Mouse (Mus musculus): ENCODE data around the gene Fhad1. TPM values are rescaled to one million over a fixed set of nuclear protein-coding genes. Genes with fewer than 3 reads are reported as not detected.

The Fhad1 gene
- polyA plus RNA-seq, 1 experiment from 2014 or later = 1.2 TPM

DNA sequence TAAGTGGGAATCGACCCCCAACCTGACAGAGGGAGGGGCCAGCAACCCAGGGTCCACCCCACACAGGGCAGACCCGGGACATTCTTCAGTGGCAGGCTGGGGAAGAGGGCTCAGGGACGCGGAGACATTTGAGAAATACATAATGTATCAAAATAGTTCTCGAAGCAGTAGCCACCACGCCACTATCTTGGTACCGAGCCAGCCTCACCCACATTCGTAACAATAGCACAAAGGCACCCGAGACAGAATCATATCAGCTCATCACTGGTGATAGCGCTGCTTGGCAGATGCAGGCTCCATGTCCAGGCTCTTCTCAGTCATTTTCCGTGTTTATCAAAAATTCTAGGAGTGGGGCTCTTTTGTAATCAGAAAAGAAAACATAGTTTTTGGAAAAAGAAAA lies 90.9 kb downstream of the Fhad1 start:
- 74% methylated on average over 11 of the region's 11 CpGs for whole genome bisulfite sequencing
- Histone ChIP-seq H3K9me3 (ENCODE audit: control insufficient read depth) (no peaks in the 10 kb centered on the region), H3K27me3 (replicated peaks; ENCODE audit: control insufficient read depth, insufficient read depth, low read length) (no peaks in the 10 kb centered on the region), H3K9ac (ENCODE audit: low read depth, low read length) (no peak overlapping the region), H3K4me1 (replicated peaks; ENCODE audit: control insufficient read depth, insufficient read depth, low read length) (no peaks in the 10 kb centered on the region), H3K4me2 (replicated peaks; ENCODE audit: low read depth) (no peak overlapping the region), H3K27ac (ENCODE audit: low read depth, low read length) (no peak overlapping the region), H3K36me3 (ENCODE audit: control insufficient read depth, insufficient read depth) (no peaks in the 10 kb centered on the region), H3K4me3 (ENCODE audit: low read depth, low read length) (no peak overlapping the region)
- TF ChIP-seq CTCF (IDR thresholded peaks at IDR 0.05; ENCODE audit: low read depth) = no peak
- ATAC-seq = no peak

DNA sequence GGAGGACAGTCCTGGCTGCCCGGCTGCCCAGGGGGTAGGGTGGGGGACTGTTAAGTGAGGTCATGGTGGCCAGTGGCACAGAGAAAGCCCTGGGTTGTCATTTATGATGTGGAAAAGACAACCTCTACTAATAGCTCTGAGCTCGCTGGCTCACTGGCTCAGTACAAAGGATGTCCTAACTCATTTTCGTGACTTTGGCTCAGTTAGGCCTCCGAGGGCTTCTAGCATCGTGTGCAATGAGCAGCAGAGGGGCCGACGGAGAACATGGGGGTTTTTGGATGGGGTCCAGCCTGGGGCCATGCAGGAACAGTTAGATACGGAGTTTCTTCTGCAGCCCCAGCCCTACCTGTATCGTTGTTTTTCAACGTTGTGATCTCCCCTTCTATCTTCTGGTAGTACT lies 94.5 kb downstream of the Fhad1 start:
- H3K4me1 ChIP-seq (replicated peaks; ENCODE audit: control insufficient read depth, insufficient read depth, low read length) = no peaks in the 10 kb centered on the region
- H3K9ac ChIP-seq (ENCODE audit: low read depth, low read length) = no peak overlapping the region
- H3K27ac ChIP-seq (ENCODE audit: low read depth, low read length) = no peak overlapping the region
- H3K9me3 ChIP-seq (ENCODE audit: control insufficient read depth) = no peaks in the 10 kb centered on the region
- no peak for ATAC-seq
- no peaks in the 10 kb centered on the region for H3K27me3 ChIP-seq (replicated peaks; ENCODE audit: control insufficient read depth, insufficient read depth, low read length)
- no peak for TF ChIP-seq CTCF (IDR thresholded peaks at IDR 0.05; ENCODE audit: low read depth)
- 90% methylated on average over 10 of the region's 10 CpGs for whole genome bisulfite sequencing
- no peaks in the 10 kb centered on the region for H3K36me3 ChIP-seq (ENCODE audit: control insufficient read depth, insufficient read depth)
- no peak overlapping the region for H3K4me2 ChIP-seq (replicated peaks; ENCODE audit: low read depth)
- H3K4me3 ChIP-seq (ENCODE audit: low read depth, low read length) = no peak overlapping the region

DNA sequence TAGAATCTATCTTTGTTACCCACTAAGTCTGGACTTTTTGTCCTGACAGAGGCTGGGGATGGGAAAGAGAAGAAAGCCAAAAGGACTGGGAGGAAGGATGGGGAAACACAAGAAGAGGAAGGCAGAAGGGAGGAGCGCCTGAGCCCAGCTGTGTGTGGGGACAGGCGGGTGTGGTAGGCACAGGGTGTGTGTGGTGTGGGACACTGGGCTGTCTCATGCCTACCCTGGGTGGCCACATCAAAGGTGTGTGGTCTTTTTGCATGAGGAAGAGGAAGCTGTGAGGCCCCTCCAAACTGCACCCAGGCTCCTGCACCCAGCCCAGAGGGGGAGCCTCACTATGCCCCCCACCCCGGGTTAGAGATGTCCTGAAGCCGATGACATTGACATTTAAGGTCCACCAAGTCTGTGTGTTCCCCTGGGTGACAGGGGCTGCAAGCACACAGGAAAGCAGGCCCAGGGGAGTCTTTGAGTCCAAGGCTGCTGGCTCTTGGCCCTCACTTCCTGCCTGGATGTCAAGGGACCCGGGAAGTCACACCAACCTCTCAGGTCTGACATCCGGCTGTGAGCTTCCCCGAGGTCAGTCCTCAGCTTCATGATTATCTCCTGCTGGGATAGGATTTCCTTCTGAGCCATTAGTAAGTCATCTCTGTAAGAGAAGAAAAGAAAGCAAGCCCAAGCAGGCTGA lies 97.0 kb downstream of the Fhad1 start:
- Histone ChIP-seq H3K27ac (ENCODE audit: low read depth, low read length) (no peak overlapping the region), H3K4me2 (replicated peaks; ENCODE audit: low read depth) (no peak overlapping the region), H3K4me1 (replicated peaks; ENCODE audit: control insufficient read depth, insufficient read depth, low read length) (no peaks in the 10 kb centered on the region), H3K9me3 (ENCODE audit: control insufficient read depth) (no peaks in the 10 kb centered on the region), H3K4me3 (ENCODE audit: low read depth, low read length) (no peak overlapping the region), H3K27me3 (replicated peaks; ENCODE audit: control insufficient read depth, insufficient read depth, low read length) (no peaks in the 10 kb centered on the region), H3K36me3 (ENCODE audit: control insufficient read depth, insufficient read depth) (no peaks in the 10 kb centered on the region), H3K9ac (ENCODE audit: low read depth, low read length) (no peak overlapping the region)
- WGBS = 67% methylated on average over 7 of the region's 7 CpGs
- TF ChIP-seq CTCF (IDR thresholded peaks at IDR 0.05; ENCODE audit: low read depth) = no peak
- no peak for ATAC-seq

DNA sequence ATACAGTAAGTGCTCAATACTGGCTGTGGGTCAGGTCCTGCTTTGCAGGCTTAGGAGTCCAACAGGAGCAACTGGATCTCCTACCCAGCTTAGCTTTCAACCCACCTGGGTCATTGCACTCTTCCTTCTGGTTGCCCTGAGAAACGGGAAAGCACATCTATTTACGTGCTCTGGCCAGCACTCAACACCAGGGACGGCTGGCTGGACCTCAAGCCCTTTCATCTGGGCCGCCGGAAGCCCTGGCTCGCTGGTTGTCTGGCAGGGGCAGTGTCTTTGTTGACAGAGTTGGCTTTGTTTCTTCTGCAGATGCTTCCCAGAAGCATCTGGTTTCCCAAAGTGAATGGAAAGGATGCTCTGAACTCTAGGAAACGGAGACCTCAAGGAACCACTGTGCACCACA lies 100.8 kb downstream of the Fhad1 start:
- 54% methylated on average over 7 of the region's 7 CpGs for WGBS
- no peak overlapping the region for H3K4me3 ChIP-seq (ENCODE audit: low read depth, low read length)
- ATAC-seq = no peak
- no peak overlapping the region for H3K9ac ChIP-seq (ENCODE audit: low read depth, low read length)
- no peaks in the 10 kb centered on the region for H3K27me3 ChIP-seq (replicated peaks; ENCODE audit: control insufficient read depth, insufficient read depth, low read length)
- H3K36me3 ChIP-seq (ENCODE audit: control insufficient read depth, insufficient read depth) = no peaks in the 10 kb centered on the region
- H3K4me2 ChIP-seq (replicated peaks; ENCODE audit: low read depth) = no peak overlapping the region
- TF ChIP-seq CTCF (IDR thresholded peaks at IDR 0.05; ENCODE audit: low read depth) = no peak
- H3K9me3 ChIP-seq (ENCODE audit: control insufficient read depth) = no peaks in the 10 kb centered on the region
- no peaks in the 10 kb centered on the region for H3K4me1 ChIP-seq (replicated peaks; ENCODE audit: control insufficient read depth, insufficient read depth, low read length)
- no peak overlapping the region for H3K27ac ChIP-seq (ENCODE audit: low read depth, low read length)

DNA sequence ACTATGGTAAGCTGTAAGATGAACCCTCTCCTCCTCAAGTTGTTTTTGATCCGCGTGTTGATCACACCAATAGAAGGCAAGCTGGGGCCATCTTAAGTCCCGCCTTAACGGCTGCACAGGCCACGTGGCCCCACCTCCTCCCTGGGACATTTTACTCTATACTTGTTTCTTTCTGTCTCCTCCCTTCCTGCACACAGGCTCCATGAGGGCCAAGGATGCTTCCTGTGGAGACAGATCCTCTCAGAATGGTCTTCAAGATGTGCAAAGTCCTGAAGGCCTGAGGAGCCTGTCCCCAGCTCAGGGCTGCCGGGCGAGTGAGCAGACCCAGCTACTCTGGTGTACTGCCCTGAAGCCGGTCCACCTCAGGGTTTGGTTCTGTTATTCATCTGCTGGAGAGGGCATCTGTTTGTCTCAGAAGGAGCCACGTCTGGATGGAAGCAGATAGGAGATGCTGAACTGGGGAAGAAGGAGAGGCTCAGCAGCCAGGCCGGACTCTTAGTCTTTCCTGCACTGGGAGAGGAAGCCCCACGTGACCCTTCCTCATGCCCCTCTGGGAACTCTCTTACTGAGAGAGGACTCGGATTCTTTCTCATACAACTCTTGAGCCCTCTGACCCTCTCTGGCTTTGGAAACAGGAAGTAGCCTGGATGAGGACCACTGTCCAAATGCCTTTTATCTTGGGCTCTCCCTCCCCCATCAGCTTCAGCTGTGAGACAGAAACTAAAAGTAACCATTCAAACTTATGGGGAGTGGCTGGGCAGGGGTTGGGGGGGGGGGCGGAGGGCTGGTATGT lies 101.5 kb downstream of the Fhad1 start:
- no peak for TF ChIP-seq CTCF (IDR thresholded peaks at IDR 0.05; ENCODE audit: low read depth)
- Histone ChIP-seq H3K9ac (ENCODE audit: low read depth, low read length) (no peak overlapping the region), H3K36me3 (ENCODE audit: control insufficient read depth, insufficient read depth) (no peaks in the 10 kb centered on the region), H3K4me1 (replicated peaks; ENCODE audit: control insufficient read depth, insufficient read depth, low read length) (no peaks in the 10 kb centered on the region), H3K27me3 (replicated peaks; ENCODE audit: control insufficient read depth, insufficient read depth, low read length) (no peaks in the 10 kb centered on the region), H3K4me3 (ENCODE audit: low read depth, low read length) (no peak overlapping the region), H3K9me3 (ENCODE audit: control insufficient read depth) (no peaks in the 10 kb centered on the region), H3K27ac (ENCODE audit: low read depth, low read length) (no peak overlapping the region), H3K4me2 (replicated peaks; ENCODE audit: low read depth) (no peak overlapping the region)
- 67% methylated on average over 13 of the region's 13 CpGs for WGBS
- ATAC-seq = no peak

DNA sequence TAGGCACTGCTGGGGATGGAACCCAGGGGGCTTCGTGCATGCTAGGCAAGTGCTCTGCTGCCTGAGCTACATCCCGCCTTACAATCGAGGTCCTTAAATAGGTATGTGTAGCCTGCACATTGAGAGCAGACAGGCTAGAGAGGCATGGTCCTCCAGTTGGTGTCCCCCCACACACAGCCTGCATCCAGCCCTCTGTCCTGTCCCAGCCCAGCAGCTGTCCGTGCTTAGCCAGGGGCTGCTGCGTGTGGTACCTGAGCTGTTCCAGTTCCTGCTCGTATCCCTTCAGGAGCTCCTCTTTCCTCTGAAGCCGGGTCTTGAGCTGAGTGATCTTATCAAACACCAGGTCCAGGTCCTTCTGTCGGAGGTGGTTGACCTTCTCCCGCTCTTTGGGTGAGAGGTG lies 110.2 kb downstream of the Fhad1 start:
- Histone ChIP-seq H3K36me3 (ENCODE audit: control insufficient read depth, insufficient read depth) (no peaks in the 10 kb centered on the region), H3K4me3 (ENCODE audit: low read depth, low read length) (no peak overlapping the region), H3K27me3 (replicated peaks; ENCODE audit: control insufficient read depth, insufficient read depth, low read length) (no peaks in the 10 kb centered on the region), H3K27ac (ENCODE audit: low read depth, low read length) (no peak overlapping the region), H3K4me1 (replicated peaks; ENCODE audit: control insufficient read depth, insufficient read depth, low read length) (no peaks in the 10 kb centered on the region), H3K9me3 (ENCODE audit: control insufficient read depth) (no peaks in the 10 kb centered on the region), H3K9ac (ENCODE audit: low read depth, low read length) (no peak overlapping the region), H3K4me2 (replicated peaks; ENCODE audit: low read depth) (no peak overlapping the region)
- 79% methylated on average over 9 of the region's 9 CpGs for WGBS
- TF ChIP-seq CTCF (IDR thresholded peaks at IDR 0.05; ENCODE audit: low read depth) = no peak
- no peak for ATAC-seq

Data from intestine, postnatal 0 days (tissue).